Mouse (Mus musculus): ENCODE data around the gene Gm10719.
"Not testable (repeated sequence)": the region's sequence is repeated elsewhere in the genome, so short reads cannot be mapped to it uniquely, and the experiment has no call there.

The Gm10719 gene

DNA sequence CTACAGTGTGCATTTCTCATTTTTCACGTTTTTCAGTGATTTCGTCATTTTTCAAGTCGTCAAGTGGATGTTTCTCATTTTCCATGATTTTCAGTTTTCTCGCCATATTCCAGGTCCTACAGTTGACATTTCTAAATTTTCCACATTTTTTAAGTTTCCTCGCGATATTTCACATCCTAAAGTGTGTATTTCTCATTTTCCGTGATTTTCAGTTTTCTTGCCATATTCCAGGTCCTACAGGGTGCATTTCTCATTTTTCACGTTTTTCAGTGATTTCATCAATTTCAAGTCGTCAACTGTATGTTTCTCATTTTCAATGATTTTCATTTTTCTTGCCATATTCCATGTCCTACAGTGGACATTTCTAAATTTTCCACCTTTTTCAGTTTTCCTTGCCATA is at the start of gene Gm10719:
Gene Gm10719, plus strand, starts transcription at position 301 of the 400 bp plus-strand sequence.
- in situ Hi-C loops (cut with MboI, MseI) = not testable (repeated sequence)

DNA sequence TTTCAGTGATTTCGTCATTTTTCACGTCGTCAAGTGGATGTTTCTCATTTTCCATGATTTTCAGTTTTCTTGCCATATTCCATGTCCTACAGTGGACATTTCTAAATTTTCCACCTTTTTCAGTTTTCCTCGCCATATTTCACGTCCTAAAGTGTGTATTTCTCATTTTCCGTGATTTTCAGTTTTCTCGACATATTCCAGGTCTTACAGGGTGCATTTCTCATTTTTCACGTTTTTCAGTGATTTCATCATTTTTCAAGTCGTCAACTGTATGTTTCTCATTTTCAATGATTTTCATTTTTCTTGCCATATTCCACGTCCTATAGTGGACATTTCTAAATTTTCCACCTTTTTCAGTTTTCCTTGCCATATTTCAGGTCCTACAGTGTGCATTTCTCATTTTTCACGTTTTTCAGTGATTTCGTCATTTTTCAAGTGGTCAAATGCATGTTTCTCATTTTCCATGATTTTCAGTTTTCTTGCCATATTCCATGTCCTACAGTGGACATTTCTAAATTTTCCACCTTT is 16.7 kb upstream of the Gm10719 start, which contains the start of gene Gm10722:
Gene Gm10722, plus strand, starts transcription at position 478 of the 528 bp plus-strand sequence.
- in situ Hi-C loops (cut with MboI, MseI) = not testable (repeated sequence)

DNA sequence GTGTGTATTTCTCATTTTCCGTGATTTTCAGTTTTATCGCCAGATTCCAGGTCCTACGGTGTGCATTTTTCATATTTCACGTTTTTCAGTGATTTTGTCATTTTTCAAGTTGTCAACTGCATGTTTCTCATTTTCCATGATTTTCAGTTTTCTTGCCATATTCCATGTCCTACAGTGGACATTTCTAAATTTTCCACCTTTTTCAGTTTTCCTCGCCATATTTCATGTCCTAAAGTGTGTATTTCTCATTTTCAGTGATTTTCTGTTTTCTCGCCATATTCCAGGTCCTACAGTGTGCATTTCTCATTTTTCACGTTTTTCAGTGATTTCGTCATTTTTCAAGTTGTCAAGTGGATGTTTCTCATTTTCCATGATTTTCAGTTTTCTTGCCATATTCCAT is 16.2 kb upstream of the Gm10719 start:
- in situ Hi-C loops (cut with MboI, MseI) = not testable (repeated sequence)

DNA sequence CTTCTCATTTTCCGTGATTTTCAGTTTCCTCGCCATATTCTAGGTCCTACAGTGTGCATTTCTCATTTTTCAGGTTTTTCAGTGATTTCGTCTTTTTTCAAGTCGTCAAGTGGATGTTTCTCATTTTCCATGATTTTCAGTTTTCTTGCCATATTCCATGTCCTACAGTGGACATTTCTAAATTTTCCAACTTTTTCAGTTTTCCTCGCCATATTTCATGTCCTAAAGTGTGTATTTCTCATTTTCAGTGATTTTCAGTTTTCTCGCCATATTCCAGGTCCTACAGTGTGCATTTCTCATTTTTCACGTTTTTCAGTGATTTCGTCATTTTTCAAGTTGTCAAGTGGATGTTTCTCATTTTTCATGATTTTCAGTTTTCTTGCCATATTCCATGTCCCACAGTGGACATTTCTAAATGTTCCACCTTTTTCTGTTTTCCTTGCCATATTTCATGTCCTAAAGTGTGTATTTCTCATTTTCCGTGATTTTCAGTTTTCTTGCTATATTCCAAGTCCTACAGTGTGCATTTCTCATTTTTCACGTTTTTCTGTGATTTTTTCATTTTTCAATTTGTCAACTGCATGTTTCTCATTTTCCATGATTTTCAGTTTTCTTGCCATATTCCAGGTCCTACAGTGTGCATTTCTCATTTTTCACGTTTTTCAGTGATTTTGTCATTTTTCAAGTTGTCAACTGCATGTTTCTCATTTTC is 15.1 kb upstream of the Gm10719 start:
- in situ Hi-C loops (cut with MboI, MseI) = not testable (repeated sequence)

DNA sequence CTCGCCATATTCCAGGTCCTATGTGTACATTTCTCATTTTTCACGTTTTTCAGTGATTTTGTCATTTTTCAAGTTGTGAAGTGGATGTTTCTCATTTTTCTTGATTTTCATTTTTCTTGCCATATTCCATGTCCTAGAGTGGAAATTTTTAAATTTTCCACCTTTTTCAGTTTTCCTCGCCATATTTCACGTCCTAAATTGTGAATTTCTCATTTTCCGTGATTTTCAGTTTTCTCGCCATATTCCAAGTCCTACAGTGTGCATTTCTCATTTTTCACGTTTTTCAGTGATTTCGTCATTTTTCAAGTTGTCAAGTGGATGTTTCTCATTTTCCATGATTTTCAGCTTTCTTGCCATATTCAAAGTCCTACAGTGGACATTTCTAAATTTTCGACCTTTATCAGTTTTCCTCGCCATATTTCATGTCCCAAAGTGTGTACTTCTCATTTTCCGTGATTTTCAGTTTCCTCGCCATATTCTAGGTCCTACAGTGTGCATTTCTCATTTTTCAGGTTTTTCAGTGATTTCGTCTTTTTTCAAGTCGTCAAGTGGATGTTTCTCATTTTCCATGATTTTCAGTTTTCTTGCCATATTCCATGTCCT is 14.3 kb upstream of the Gm10719 start, which contains the start of gene Gm11168:
Gene Gm11168, plus strand, starts transcription at position 553 of the 603 bp plus-strand sequence.
- in situ Hi-C loops (cut with MboI, MseI) = not testable (repeated sequence)

DNA sequence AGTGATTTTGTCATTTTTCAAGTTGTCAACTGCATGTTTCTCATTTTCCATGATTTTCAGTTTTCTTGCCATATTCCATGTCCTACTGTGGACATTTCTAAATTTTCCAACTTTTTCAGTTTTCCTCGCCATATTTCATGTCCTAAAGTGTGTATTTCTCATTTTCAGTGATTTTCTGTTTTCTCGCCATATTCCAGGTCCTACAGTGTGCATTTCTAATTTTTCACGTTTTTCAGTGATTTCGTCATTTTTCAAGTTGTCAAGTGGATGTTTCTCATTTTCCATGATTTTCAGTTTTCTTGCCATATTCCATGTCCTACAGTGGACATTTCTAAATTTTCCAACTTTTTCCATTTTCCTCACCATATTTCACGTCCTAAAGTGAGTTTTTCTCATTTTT is 11.0 kb upstream of the Gm10719 start:
- in situ Hi-C loops (cut with MboI, MseI) = not testable (repeated sequence)

DNA sequence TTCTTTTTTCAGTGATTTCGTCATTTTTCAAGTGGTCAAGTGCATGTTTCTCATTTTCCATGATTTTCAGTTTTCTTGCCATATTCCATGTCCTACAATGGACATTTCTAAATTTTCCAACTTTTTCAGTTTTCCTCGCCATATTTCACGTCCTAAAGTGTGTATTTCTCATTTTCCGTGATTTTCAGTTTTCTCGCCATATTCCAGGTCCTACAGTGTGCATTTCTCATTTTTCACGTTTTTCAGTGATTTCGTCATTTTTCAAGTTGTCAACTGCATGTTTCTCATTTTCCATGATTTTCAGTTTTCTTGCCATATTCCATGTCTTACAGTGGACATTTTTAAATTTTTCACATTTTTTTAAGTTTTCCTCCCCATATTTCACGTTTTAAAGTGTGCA is 10.6 kb upstream of the Gm10719 start:
- in situ Hi-C loops (cut with MboI, MseI) = not testable (repeated sequence)

DNA sequence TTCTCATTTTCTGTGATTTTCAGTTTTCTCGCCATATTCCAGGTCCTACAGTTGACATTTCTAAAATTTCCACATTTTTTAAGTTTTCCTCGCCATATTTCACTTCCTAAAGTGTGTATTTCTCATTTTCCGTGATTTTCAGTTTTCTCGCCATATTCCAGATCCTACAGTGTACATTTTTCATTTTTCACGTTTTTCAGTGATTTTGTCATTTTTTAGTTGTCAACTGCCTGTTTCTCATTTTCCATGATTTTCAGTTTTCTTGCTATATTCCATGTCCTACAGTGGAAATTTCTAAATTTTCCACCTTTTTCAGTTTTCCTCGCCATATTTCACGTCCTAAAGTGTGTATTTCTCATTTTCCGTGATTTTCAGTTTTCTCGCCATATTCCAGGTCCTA is 9.9 kb upstream of the Gm10719 start:
- in situ Hi-C loops (cut with MboI, MseI) = not testable (repeated sequence)

DNA sequence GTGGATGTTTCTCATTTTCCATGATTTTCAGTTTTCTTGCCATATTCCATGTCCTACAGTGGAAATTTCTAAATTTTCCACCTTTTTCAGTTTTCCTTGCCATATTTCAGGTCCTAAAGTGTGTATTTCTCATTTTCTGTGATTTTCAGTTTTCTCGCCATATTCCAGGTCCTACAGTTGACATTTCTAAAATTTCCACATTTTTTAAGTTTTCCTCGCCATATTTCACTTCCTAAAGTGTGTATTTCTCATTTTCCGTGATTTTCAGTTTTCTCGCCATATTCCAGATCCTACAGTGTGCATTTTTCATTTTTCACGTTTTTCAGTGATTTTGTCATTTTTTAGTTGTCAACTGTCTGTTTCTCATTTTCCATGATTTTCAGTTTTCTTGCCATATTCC is 7.9 kb upstream of the Gm10719 start:
- in situ Hi-C loops (cut with MboI, MseI) = not testable (repeated sequence)

DNA sequence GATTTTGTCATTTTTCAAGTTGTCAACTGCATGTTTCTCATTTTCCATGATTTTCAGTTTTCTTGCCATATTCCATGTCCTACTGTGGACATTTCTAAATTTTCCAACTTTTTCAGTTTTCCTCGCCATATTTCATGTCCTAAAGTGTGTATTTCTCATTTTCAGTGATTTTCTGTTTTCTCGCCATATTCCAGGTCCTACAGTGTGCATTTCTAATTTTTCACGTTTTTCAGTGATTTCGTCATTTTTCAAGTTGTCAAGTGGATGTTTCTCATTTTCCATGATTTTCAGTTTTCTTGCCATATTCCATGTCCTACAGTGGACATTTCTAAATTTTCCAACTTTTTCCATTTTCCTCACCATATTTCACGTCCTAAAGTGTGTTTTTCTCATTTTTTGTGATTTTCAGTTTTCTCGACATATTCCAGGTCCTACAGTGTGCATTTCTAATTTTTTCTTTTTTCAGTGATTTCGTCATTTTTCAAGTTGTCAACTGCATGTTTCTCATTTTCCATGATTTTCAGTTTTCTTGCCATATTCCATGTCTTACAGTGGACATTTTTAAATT is 5.1 kb upstream of the Gm10719 start:
- in situ Hi-C loops (cut with MboI, MseI) = not testable (repeated sequence)

DNA sequence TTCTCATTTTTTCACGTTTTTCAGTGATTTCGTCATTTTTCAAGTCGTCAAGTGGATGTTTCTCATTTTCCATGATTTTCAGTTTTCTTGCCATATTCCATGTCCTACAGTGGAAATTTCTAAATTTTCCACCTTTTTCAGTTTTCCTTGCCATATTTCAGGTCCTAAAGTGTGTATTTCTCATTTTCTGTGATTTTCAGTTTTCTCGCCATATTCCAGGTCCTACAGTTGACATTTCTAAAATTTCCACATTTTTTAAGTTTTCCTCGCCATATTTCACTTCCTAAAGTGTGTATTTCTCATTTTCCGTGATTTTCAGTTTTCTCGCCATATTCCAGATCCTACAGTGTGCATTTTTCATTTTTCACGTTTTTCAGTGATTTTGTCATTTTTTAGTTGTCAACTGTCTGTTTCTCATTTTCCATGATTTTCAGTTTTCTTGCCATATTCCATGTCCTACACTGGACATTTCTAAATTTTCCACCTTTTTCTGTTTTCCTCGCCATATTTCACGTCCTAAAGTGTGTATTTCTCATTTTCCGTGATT is 4.4 kb upstream of the Gm10719 start, which contains the start of gene Gm10721:
Gene Gm10721, plus strand, starts transcription at position 408 of the 547 bp plus-strand sequence.
- in situ Hi-C loops (cut with MboI, MseI) = not testable (repeated sequence)

DNA sequence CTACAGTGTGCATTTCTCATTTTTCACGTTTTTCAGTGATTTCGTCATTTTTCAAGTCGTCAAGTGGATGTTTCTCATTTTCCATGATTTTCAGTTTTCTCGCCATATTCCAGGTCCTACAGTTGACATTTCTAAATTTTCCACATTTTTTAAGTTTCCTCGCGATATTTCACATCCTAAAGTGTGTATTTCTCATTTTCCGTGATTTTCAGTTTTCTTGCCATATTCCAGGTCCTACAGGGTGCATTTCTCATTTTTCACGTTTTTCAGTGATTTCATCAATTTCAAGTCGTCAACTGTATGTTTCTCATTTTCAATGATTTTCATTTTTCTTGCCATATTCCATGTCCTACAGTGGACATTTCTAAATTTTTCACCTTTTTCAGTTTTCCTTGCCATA is 1.9 kb upstream of the Gm10719 start, which contains the start of gene Gm10720:
Gene Gm10720, plus strand, starts transcription at position 301 of the 400 bp plus-strand sequence.
- in situ Hi-C loops (cut with MboI, MseI) = not testable (repeated sequence)

DNA sequence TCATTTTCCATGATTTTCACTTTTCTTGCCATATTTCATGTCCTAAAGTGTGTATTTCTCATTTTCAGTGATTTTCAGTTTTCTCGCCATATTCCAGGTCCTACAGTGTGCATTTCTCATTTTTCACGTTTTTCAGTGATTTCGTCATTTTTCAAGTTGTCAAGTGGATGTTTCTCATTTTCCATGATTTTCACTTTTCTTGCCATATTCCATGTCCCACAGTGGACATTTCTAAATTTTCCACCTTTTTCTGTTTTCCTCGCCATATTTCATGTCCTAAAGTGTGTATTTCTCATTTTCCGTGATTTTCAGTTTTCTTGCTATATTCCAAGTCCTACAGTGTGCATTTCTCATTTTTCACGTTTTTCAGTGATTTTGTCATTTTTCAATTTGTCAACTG is 1.3 kb upstream of the Gm10719 start:
- in situ Hi-C loops (cut with MboI, MseI) = not testable (repeated sequence)

DNA sequence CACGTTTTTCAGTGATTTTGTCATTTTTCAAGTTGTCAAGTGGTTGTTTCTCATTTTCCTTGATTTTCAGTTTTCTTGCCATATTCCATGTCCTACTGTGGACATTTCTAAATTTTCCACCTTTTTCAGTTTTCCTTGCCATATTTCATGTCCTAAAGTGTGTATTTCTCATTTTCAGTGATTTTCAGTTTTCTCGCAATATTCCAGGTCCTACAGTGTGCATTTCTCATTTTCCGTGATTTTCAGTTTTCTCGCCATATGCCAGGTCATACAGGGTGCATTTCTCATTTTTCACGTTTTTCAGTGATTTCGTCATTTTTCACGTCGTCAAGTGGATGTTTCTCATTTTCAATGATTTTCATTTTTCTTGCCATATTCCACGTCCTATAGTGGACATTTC is 1.7 kb downstream of the Gm10719 start:
- in situ Hi-C loops (cut with MboI, MseI) = not testable (repeated sequence)

DNA sequence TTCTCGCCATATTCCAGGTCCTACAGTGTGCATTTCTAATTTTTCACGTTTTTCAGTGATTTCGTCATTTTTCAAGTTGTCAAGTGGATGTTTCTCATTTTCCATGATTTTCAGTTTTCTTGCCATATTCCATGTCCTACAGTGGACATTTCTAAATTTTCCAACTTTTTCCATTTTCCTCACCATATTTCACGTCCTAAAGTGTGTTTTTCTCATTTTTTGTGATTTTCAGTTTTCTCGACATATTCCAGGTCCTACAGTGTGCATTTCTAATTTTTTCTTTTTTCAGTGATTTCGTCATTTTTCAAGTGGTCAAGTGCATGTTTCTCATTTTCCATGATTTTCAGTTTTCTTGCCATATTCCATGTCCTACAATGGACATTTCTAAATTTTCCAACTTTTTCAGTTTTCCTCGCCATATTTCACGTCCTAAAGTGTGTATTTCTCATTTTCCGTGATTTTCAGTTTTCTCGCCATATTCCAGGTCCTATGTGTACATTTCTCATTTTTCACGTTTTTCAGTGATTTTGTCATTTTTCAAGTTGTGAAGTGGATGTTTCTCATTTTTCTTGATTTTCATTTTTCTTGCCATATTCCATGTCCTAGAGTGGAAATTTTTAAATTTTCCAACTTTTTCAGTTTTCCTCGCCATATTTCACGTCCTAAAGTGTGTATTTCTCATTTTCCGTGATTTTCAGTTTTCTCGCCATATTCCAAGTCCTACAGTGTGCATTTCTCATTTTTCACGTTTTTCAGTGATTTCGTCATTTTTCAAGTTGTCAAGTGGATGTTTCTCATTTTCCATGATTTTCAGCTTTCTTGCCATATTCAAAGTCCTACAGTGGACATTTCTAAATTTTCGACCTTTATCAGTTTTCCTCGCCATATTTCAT is 2.9 kb downstream of the Gm10719 start:
- in situ Hi-C loops (cut with MboI, MseI) = not testable (repeated sequence)

DNA sequence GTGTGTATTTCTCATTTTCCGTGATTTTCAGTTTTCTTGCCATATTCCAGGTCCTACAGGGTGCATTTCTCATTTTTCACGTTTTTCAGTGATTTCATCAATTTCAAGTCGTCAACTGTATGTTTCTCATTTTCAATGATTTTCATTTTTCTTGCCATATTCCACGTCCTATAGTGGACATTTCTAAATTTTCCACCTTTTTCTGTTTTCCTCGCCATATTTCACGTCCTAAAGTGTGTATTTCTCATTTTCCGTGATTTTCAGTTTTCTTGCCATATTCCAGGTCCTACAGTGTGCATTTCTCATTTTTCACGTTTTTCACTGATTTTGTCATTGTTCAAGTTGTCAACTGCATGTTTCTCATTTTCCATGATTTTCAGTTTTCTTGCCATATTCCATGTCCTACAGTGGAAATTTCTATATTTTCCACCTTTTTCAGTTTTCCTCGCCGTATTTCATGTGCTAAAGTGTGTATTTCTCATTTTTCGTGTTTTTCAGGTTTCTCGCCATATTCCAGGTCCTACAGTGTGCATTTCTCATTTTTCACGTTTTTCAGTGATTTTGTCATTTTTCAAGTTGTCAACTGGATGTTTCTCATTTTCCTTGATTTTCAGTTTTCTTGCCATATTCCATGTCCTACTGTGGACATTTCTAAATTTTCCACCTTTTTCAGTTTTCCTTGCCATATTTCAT is 5.3 kb downstream of the Gm10719 start:
- in situ Hi-C loops (cut with MboI, MseI) = not testable (repeated sequence)

DNA sequence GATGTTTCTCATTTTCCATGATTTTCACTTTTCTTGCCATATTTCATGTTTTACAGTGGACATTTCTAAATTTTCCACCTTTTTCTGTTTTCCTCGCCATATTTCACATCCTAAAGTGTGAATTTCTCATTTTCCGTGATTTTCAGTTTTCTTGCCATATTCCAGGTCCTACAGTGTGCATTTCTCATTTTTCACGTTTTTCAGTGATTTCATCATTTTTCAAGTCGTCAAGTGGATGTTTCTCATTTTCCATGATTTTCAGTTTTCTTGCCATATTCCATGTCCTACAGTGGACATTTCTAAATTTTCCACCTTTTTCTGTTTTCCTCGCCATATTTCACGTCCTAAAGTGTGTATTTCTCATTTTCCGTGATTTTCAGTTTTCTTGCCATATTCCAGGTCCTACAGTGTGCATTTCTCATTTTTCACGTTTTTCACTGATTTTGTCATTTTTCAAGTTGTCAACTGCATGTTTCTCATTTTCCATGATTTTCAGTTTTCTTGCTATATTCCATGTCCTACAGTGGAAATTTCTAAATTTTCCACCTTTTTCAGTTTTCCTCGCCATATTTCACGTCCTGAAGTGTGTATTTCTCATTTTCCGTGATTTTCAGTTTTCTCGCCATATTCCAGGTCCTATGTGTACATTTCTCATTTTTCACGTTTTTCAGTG is 6.2 kb downstream of the Gm10719 start, which contains the start of gene Gm10718:
Gene Gm10718, plus strand, starts transcription at position 236 of the 673 bp plus-strand sequence.
- in situ Hi-C loops (cut with MboI, MseI) = not testable (repeated sequence)

DNA sequence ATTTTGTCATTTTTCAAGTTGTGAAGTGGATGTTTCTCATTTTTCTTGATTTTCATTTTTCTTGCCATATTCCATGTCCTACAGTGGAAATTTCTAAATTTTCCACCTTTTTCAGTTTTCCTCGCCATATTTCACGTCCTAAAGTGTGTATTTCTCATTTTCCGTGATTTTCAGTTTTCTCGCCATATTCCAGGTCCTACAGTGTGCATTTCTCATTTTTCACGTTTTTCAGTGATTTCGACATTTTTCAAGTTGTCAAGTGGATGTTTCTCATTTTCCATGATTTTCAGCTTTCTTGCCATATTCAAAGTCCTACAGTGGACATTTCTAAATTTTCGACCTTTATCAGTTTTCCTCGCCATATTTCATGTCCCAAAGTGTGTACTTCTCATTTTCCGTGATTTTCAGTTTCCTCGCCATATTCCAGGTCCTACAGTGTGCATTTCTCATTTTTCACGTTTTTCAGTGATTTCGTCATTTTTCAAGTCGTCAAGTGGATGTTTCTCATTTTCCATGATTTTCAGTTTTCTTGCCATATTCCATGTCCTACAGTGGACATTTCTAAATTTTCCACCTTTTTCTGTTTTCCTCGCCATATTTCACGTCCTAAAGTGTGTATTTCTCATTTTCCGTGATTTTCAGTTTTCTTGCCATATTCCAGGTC is 6.9 kb downstream of the Gm10719 start:
- in situ Hi-C loops (cut with MboI, MseI) = not testable (repeated sequence)

DNA sequence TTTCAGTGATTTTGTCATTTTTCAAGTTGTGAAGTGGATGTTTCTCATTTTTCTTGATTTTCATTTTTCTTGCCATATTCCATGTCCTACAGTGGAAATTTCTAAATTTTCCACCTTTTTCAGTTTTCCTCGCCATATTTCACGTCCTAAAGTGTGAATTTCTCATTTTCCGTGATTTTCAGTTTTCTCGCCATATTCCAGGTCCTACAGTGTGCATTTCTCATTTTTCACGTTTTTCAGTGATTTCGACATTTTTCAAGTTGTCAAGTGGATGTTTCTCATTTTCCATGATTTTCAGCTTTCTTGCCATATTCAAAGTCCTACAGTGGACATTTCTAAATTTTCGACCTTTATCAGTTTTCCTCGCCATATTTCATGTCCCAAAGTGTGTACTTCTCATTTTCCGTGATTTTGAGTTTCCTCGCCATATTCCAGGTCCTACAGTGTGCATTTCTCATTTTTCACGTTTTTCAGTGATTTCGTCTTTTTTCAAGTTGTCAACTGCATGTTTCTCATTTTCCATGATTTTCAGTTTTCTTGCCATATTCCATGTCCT is 7.8 kb downstream of the Gm10719 start, which contains the start of gene Gm10717:
Gene Gm10717, plus strand, starts transcription at position 506 of the 556 bp plus-strand sequence.
- in situ Hi-C loops (cut with MboI, MseI) = loop anchor here in 1 of 2 experiments (5.0 kb wide), 1 partner anchor 87 kb away; no protein-coding TSS in a partner anchor

All from T-helper 17 cell (primary cell).